Mouse (Mus musculus): ENCODE results near the gene Maco1.

GRCm38 (mm10) chr4:134802765-134803164 is 50.4 kb downstream of the Maco1 start:
- no peak for TF ChIP-seq POLR2A (IDR thresholded peaks at IDR 0.05; ENCODE audit: insufficient read depth, low read length)
- TF ChIP-seq CTCF (IDR thresholded peaks at IDR 0.05; ENCODE audit: low read depth, low read length) = no peak

Data from ES-Bruce4 (cell line).